Mouse (Mus musculus): ENCODE data around the gene Fam92b.

Gene Fam92b

DNA sequence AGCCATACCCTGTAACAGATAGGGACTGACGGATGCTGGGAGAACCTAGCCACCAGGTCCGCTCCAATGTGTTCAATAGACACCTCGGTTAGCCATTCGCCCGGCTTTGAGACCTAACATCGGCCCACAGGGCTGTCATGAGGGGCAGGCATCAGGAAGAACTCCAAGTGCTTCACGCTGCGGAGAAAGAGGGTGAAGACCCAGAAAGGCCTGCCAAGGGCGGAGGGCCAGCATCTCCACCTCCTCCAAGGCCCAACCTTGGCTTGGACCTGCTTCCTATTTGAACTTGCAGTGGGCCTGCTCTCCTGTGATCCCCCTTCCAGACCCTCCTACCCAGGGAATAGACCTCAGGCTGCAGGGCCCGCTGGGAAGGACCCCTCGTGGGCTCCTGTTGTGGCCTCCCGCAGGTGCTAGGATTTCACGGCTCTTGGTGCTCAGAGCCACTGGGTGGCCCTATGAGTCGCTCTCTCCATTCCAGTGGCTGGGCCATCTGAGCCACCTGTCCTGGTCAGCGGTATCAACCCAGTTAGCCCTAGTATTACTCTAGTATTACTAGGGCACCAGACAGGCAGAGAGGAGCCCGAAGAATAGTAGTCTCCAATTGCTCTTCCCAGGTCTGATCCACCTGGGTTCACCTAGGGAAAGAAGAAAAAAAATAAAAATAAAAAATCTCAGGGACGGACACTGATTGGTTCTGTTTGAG, 13.0 kb upstream of the Fam92b start:
- DNase-seq (ENCODE audit: low read depth, low spot score): no peak

DNA sequence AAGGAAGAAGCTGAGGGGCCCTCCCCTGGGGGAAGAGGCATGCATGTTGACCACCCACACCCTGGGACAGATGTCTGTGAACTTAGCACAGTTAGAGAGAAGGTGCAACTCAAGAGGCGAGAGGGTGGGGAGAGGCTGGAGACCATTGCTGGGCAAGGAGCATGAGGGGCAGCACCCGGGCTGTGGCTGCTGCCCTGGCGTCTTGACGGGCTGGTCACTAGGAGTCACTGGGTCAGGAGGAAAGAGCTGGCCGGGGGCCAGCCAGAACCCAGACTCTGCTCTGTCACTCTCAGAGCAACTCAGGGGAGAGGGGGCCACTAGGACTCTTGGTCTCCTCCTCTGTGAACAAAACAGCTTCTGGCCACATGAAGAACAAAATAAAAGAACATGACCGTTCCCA, 12.2 kb upstream of the Fam92b start:
- no peak for DNase-seq (ENCODE audit: low read depth, low spot score)

DNA sequence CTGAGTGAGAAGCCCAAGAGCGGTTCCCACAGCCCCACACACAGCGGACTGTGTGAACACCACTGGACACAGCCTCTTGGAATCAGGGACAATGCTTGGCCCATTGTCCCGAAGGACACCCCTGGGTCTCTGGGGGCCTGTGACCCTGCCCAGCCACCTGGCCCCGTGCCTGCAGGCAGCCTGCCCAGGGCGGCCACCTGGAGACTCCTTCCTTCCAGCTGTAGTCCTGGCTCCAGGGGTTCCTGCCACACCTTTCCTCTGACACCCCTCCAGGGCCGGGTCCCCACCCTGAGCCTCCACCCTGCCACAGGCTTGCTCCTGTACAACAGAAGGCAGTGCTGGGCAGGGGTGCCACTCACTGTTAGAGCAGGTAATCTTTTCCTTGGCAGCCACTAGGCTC, 11.2 kb upstream of the Fam92b start:
- DNase-seq (ENCODE audit: low read depth, low spot score): no peak

DNA sequence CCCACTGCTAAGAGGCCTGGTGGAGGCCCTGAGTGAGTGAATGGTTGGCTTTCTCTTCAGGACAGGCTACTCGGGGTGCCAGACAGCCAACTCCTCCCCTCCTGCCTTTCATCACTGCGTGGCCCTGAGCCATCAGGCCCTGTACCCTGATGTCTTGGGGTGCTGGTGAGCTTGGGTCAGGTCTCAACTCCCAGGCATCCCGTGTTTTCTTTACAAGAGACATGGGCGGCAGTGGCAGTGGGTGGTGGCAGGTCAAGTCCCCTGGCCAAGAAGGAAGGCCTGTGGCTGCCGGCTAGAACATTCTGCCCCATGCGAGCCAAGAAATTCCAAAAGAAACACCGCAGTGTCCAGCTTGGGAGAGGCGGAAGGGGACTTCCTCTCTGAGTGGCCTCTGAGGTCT, 9.2 kb upstream of the Fam92b start:
- no peak for DNase-seq (ENCODE audit: low read depth, low spot score)

DNA sequence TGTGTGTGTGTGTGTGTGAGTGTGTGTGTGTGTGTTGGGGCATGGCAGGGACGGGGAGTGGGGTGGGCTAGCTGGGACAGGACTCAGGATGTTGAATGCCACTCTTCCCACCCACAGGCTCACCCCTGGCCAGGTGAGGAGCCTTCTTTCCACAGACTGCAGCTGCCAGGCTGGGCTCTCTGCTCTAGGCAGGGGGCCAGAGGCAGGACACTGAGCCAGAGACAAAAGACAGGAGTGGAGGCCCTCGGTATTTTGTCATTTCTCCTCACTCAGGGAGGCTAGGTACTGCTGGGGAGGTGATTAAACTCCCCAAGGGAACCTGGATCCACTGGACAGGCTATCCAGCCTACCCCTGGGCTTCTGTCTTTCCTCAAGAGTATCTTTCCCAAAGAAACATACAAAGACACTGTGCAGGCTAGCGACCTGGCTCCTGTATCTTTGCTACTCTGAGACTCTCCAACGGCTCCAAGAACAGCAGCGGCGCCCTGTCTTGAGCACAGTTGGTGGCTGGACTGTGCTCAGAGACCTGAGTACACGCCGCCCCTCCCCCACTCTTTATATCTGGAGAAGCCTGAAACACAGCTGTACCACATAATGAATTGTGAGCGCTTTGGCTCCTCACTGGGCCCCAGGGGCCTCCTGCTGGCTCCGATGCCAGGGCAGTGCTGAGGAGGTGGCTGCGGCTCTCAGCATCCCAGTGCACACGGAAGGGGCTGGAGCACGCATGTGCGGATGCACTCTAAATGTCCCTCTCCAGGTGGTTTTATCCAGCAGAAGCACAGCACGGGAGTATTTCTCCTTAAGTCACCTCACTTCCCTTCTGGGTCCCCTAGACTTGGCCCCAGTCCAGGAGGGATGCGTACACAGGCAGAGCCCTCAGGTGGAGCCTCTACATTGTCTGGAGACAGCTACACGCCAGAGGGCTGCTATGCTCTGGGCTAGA, 7.9 kb upstream of the Fam92b start:
- DNase-seq (ENCODE audit: low read depth, low spot score): no peak

DNA sequence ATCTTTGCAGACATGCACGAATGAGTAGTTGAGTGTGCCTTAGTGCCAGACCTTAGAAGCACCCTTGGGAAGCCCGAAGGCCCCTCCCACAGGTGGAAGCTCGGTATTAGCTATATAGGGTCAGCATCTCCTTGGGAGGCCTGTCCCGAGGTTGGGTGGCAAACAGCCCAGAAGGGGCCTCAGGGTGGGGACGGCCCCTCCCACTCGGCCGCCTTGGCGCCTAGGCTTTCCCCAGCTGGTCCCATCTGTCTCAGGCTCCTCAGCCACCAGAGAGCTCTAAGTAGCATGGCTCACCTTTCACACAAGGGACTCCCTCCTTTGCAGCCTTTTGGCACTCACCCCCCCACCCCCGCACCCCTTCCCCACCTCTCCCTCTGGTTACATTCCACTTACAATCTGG, 7.1 kb upstream of the Fam92b start:
- DNase-seq (ENCODE audit: low read depth, low spot score): no peak

DNA sequence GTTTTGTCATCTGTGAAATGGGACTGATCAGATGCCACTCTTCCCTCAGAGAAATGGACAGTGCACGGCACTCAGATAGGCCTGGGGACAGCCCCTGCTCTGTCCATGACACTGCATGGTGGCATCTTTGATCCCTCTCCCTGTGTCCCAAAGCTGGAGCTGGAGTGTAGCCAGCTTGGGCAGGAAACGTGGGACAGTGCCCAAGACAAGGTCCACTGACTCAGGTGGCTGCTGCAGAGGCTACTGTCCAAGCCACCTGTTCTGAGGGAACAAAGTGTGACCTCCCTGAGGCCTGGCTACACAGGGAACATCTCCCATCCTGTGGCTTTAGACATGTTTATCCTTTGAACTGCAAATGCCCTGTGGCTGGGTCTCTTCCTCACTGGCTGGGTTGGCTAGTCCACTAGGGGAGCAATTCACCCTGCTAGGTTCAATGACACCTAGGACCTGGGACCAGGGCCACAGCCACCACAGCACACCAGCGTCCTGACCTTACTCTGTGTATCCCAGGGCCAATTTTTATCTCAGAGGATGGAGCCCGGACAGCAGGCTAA, 4.7 kb upstream of the Fam92b start:
- no peak for DNase-seq (ENCODE audit: low read depth, low spot score)

DNA sequence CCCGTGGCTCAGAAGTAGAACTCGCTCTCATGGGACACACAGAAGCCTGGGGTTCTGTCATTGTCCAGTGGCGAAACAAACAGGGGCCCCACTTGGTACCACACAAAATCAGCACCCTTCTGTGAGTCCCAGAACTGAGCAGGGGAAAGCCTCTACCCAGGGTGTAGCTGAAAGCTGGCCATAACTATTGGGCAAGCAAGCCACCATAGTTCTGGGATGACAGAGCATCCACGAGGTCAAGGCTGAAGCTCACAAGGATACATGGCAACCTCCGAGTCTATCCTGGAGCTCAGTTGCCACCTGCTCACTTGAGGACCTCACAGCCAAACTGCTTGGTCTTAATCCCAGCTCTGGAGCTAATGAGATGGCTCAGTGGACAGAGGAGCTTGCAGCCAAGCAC, 4.0 kb upstream of the Fam92b start:
- DNase-seq (ENCODE audit: low read depth, low spot score): no peak

DNA sequence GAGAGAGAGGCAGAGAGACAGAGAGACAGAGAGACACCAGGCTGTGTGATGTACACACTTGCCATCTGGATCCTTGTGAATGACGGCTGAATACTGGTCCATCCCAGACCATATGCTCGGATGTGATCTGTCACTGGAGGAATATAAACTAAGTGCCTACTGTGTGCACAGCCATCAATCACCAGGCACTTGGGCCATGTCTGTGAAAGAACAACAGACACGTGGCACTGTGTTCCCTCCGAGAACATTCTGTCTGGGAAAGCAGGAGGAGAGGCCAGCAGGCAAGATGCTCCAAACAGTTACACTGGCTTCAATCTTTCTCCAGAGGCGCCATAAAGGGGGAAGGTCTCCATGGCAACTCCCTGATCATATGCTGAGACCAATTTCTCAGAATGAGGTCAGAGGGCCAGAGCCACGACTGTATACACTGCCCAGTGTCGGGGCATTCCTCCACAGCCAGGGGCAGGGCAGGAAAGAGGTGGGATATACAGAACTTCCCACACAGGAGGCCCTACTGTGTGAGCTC, 3.2 kb upstream of the Fam92b start:
- no peak for DNase-seq (ENCODE audit: low read depth, low spot score)

DNA sequence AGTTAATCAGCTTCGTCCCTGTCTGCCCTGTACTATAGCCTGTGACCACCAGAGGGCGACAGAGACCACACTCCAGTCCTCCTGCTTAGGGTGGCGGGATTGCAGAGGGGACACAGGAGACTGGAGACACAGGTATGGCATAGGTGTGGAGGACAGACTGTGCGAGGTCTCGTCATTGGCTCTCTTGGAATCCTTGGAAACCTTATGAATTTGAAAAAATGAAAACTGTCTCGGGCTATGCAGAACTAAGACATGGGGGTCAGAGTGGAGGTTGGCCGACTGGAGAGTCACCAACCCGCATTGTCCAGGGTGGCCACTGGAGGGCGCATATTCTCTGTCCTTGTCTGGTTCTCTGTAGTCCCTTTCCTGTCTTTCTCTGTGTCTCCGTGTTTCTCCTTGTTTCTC, 1.8 kb upstream of the Fam92b start:
- DNase-seq (ENCODE audit: low read depth, low spot score): peak; percentile 91

DNA sequence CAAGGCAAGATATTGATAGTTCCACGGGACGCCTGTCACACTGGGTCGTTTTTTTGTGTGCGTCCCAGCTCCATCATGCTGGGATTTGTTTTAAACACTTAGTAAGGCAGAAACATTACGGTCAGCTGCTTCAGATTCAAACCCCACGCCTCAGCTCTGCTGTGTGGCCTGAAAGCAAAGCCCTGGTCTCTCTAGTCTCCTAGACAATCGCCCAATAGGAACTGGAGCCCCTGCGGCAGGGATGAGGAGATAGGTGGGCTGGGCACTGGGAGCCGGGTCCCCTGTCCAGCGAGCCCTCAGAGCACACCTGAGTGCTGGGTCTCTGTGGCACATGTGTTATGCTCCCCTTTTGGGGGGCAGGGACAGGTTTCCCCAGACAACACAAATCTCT, 853 bp upstream of the Fam92b start:
- no peak for DNase-seq (ENCODE audit: low read depth, low spot score)

DNA sequence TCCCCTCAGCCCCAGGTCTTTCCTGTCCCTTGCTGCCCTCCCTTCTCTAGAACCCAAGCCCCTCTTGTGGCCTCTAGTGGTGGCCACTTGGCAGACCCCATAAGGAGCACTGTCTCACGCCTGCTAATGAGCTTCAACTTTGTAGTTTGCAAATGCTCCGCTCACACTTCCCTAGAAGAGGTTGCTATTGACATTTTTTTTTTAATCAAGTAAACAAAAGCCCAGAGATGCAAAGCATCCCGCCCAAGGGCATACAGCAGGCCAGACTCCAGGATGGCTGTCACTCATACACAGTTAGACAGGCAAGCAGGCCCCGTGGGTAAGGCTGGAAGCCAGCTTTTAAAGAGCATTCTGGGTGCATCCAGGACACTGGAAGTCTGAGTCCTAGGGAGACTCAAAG, 661 bp downstream of the Fam92b start:
- DNase-seq (ENCODE audit: low read depth, low spot score): no peak

DNA sequence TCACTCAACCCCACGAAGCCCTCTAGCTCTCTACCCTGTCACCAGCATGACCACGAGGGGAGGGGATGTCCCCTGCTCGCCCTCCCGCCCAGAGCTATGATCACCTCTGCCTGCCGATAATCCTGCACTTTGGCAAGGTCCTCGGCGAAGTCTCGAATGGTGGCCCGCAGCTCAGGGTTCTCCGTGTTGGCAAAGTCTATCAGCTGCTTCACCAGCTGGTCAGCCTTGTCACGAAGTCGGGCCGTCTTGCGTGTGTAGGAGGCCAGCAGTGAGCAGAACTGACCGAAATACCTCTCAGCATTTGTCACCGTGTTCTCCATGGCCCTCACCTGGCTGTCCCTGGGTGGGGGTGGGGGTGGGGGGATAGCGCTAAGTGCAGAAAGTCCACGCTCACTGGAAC, 2.7 kb downstream of the Fam92b start:
- no peak for DNase-seq (ENCODE audit: low read depth, low spot score)

DNA sequence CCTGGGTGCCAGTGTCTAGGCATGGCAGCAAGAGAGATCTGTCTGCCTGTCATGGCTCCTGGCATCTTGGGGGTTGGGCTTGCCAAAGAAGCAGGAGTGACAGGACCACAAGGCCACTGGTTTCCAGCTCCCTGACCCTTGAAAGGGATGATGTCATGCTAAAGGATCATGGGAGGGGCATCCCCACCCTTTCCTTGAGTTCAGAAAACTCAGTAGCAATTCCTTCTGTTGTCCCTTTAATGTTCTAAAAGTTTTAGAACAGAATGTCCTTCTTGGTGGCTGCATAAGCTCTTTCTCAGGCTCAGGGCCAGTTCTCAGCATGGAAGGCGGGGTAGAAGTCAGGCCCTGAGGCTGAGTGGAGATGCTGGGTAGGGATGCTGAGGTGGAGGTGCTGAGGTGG, 4.1 kb downstream of the Fam92b start:
- no peak for DNase-seq (ENCODE audit: low read depth, low spot score)

DNA sequence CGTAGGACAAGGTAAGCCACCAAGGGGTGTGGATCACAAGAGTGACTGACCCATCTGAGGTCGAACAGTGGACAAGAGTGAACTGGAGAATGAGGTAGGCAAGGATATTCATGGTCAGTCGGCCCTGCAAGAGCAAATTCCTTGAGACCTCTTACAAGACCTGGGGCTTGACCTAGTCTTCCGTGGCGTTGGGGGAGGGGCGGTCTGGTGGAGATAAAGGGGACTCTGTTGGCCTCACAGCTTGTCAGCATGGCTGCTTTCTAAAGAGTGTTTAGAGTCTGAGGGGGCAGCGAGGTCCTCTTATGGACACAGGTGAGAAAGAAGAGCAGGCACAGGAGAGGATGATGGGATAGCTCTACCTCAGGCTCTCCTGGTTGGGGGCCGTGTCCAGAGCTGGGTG, 8.1 kb downstream of the Fam92b start:
- no peak for DNase-seq (ENCODE audit: low read depth, low spot score)

DNA sequence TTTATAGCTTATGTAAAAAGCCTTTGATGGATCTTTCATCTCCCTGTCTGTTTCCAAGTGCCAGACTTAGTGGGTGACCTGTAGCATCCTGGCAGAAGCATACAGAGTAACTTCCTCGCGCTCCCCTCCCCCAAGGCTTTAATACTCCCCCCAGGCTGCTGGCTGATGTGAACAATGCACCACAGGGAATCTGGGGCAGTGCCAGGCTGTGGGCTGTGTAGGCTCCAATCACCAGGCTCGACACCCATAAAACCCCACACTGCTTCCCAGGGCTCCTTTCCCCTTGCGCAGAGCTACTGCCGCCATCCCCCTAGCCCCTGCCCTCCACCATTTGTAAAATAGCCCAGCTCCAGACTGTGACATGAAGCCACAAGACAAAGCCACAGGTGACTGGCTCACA, 9.4 kb downstream of the Fam92b start:
- no peak for DNase-seq (ENCODE audit: low read depth, low spot score)

DNA sequence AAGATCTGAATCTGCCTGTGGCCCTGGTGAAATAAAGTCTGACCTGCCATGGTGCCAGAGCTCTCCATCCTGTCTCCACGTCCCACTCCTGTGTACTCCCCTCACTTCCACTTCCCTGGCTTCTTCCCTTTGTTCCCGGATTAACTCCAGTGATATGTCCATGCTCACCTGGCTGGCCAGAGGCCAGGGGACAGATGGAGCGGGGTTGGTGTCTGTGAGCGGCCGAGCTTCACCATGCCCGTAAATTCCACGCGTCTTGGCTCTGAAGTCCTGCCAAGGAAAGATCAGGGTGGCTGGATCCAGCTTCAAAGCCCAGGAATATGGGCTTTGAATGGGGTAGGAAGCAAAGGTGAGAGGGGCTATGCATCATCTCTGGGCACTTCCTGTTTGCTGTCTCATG, 10.1 kb downstream of the Fam92b start:
- no peak for DNase-seq (ENCODE audit: low read depth, low spot score)

DNA sequence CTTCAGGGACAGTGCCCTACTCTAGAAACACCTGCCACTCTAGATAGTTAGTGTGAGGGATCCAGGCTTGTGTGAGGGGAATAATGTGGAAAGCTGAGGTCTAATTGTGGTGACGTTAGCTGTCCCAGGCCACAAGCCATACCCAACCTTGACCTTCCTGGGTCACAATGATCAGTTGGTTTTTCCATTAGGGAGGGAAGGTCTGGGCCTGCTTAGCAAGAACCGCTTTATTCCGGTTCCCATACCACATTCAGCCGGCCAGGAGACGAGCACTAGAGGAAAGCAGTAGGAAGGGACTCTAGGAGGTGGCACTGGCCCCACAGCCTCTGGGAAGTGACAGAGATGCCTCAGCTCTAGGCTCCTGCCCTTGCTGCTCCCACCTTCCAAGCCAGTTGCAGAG, 13.2 kb downstream of the Fam92b start:
- DNase-seq (ENCODE audit: low read depth, low spot score): peak; percentile 66

DNA sequence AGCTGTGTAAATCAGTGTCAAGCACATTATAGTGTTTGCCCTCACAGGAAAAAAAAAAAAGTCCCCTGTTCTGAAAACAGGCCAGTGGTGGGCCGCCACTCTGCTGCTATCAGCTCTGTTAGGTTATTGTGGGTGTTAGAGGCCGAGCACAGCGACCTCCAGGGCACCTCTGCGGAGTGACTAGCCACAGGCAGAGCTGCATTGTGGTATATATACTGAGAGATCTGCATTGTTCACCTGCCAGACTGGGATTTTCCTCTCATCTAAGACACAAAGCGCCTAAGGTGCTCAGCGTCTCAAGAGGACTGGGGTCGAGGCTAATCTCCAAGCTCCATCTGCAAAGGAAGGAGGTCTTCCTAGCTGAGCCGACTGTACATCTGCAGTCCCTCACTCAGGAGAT, 13.9 kb downstream of the Fam92b start:
- no peak for DNase-seq (ENCODE audit: low read depth, low spot score)

DNA sequence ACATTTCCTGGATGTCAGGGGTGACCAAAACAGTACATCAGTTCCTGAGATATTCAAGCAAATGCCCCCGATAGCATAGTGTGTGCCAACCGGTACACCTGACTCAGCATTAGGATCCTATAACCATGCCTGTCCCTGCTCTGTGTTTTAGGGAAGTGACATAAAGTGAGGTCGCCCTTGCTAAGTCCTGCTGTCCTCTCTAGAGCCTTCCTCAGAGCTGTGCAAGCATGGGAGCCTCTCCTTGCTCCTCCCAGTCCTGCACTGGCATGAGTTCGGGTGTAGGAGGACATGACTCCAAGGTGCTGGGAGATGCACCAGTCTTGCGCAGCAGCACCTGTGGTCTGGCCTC, 14.9 kb downstream of the Fam92b start:
- DNase-seq (ENCODE audit: low read depth, low spot score): no peak

DNA sequence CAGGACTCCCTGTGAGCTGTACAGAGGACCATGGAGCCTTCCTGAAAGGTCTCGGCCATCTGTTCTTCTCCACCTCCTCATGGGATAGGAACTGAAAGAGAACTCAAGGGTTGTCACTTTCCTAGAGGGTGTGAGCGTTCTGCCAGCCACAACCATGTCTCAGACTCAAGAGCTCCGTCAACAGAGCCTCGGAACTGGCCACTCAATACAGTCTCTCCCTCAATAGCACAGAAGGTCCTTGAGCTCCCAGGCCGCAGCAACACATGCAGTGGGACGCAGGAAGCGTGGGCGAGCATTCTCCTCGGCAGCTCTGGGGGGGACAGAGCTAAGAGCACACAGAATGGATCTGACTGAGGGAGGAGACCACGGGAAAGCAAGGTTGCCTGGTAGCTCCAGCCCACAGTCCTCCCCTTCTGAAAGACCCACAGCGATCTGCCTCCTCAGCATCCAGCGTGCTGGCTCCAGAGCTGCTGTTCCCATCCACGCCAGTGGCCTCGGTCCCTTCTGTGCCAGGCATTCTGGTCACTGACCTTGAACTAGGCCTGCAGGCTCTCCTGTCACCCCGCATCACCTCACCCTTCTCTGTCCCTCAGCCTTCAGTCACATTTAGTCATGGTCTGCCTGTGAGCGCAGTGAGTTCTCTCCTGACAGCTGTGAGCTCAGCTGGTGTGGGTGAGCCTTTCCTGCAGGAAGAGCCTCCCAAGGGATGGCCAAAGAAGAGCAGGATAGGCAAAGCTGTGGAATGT, 15.4 kb downstream of the Fam92b start:
- no peak for DNase-seq (ENCODE audit: low read depth, low spot score)

DNA sequence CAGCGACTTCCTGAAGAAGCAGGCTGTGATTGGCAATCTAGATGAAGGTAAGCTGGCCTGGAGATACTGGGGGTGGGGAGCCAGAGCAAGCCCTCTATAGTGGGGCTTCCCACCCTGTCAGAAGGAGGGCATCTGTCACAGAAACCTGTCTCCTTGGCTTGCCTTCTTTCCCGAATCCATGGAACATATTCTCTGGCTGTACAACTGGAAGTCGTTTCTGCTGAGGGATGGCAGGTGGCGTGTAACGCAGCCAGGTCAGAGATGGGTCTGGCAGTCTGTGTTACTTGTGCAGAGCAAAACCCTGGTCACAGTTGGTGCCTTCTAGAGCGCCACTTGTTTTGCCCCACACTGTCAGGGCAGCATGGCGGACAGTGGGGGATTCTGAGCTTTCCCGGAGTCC, 16.9 kb downstream of the Fam92b start:
- no peak for DNase-seq (ENCODE audit: low read depth, low spot score)
